Mouse (Mus musculus) CD4-positive, CD25-positive, alpha-beta regulatory T cell, adult 9 weeks (primary cell): ENCODE data around the gene Ttc7. TPM values are rescaled to one million over a fixed set of nuclear protein-coding genes. Genes with fewer than 3 reads are reported as not detected.

ENCODE experiments used
- polyA plus RNA-seq: library from polyadenylated mRNA; unstranded; fragments of 100-300 nt; shearing (Covaris generic); gene quantifications from one replicate; pipeline ENCODE4 v1.2.1, GENCODE M21; 2017

Ttc7 gene
- polyA plus RNA-seq, result 27.7 TPM

GRCm38 (mm10) chr17:87282706-87283053 is at the start of gene Ttc7:
Gene Ttc7, plus strand, starts transcription at chr17:87282886.

GRCm38 (mm10) chr17:87265792-87266186 is 16.9 kb upstream of the Ttc7 start, which contains the start of gene Mcfd2:
Gene Mcfd2, minus strand, starts transcription at chr17:87265935.

GRCm38 (mm10) chr17:87427511-87427910 is 144.8 kb downstream of the Ttc7 start, which contains the start of gene Stpg4:
Gene Stpg4, minus strand, starts transcription at chr17:87427741.

Other genes starting within 250 kb of the Ttc7 start
- gene Socs5, start 175.2 kb upstream of the Ttc7 start, polyA plus RNA-seq, result 3.9 TPM
- gene Mcfd2, start 17.0 kb upstream of the Ttc7 start, polyA plus RNA-seq, result 47.4 TPM
- not detected for gene Stpg4, start 144.9 kb downstream of the Ttc7 start, polyA plus RNA-seq
- gene Calm2, start 164.0 kb downstream of the Ttc7 start, polyA plus RNA-seq, result 571 TPM